Mouse (Mus musculus) adrenal gland, adult (tissue): ENCODE data around the gene Bysl.
"Not testable (repeated sequence)": the region's sequence is repeated elsewhere in the genome, so short reads cannot be mapped to it uniquely, and the experiment has no call there.

Source experiments
- DNase-seq, 2 experiments: peaks; one replicate each; pipeline ENCODE4 v3.0.0; 2022 to 2023; ENCODE audit warnings: low spot score in 1 of 2; ENCODE audit not compliant: inconsistent age in 2 of 2

Gene Bysl

DNA sequence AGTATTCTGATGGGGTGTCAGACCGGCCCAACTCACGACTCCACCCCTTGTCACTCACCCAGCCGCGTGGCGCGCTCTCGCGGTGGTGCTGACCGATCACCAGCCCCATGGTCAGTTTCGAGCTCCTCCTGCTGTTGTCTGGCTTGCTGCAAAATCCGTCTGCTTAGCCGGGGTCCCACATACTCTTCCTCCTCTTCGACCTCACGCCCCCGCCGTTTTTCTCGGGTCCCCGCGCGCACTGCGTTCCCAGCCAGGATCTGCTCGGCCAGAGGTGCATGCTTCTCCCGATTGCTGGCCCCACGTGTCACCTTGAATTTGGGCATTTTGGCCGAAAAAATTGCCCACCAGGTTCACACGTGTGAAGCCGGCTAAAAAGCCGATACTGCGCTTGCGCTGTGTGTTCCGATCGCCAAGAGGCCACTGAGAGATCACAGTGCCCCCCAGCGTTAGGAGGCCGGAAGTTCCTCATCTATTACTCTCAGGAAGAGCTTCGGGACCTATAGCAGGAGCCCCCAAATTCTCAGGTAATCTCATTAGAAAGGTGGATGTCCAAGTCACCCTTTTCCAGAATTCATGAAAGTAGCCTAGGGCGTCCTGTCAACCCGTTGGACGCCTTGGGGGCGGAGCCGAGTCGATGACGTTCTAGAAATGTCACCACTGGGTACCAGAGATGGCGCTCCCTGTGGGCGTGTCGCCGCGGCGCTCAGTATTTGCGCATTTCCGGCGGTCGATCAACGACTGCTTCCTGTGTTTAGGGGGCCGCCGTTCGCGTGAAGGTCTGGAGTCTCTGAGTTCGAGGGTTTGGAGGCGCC, at the start of gene Bysl, which contains the start of the genes Med20 and Gm20517:
Gene Bysl (minus strand): TSS at position 644 of the 812 bp plus-strand sequence.
Gene Med20 (plus strand): TSS at position 734 of the 812 bp plus-strand sequence.
Gene Gm20517 (plus strand): TSS at position 741 of the 812 bp plus-strand sequence.
- peak; percentile 97 to 99 for DNase-seq

DNA sequence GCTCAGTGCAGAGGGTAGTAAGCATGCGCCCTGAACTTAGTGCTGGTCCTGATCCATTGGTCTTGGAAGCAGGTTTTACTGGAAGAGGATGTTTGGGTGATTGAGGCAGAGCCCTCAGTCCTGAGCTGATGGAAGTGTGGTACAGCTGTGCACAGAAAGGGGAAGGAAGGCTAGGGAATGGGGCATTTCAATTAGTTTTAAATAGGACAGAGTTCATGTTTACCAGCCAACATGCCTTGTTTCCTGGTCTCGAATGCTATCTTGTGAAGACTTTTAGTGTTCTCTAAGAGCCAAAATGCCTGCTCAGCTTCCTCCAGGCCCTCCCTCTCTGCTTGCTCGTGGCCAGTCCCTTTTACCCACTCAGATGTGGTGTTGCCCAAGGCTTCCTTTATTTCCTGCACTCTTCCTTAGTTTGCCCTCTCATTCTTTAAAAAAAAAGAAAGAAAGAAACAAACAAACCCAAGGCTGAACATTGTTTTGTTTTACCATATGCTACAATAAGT, 47.5 kb upstream of the Bysl start:
- no peak for DNase-seq

DNA sequence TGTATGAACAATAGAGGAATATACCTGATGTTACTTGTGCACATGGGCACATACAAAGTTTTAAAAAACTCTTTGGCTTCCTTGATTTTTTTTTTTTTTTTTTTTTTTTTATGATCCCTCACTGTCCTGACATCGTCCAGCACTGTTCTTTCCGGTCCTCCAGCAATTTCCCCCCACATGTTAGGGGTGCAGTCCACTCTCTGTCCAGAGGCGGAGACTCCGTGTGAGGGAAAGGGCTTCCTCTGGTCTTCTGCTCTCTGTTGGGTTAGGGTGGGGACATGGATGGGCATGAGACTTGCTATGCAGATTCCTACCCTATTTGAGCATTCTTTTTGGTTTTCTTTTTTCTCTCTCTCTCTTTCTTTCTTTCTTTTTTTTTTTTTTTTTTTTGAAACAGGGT, 46.6 kb upstream of the Bysl start:
- no peak for DNase-seq

DNA sequence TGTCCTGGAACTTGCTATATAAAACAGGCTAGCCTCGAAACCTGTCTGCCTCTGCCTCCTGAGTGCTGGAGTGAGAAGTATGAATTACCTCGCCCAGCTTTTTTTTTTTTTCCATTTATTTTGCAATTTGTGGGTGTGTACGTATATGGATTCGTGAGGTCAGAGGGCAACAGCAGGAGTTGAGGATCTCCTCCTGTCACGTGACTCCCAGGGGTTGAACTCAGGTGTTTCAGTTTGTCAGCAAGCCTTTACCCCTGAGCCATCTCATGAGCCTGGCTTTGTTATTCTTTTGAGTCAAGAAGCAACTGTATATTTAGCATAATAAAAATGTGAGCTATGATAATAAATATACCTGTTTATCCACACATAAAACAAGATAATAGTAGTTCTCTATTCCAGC, 44.4 kb upstream of the Bysl start:
- DNase-seq: no peak

DNA sequence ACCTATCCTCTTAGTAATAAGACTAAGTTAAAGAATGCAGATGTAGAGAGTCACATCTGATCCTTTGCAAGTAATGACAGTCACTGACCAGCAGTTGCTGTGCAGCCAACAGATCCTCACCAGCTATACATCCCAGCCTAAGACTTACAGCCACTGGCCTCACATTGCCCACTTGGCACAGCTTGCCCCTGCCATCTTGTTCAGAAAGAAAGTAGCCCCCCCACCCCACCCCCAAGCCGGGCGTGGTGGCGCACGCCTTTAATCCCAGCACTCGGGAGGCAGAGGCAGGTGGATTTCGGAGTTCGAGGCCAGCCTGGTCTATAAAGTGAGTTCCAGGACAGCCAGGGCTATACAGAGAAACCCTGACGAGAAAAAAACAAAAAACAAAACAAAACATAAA, 43.1 kb upstream of the Bysl start:
- DNase-seq: not testable (repeated sequence)

DNA sequence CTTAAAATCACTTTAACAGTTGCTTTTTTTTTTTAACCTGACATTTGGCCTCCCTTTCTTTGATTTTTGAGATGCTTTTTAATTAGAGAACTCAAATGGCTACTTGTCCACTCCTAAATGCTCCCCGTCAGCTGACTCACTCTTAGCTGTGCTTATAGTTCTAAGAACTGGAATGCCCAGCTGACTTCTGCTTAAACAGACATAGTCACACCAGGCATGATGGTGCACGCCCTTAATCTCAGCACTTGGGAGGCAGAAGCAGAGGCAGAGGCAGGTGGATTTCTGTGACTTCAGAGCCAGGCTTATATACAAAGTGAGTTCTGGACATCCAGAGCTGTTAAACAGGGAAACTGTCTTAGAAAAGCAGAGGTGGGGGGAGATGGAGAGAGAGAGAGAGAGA, 40.7 kb upstream of the Bysl start:
- DNase-seq: no peak

DNA sequence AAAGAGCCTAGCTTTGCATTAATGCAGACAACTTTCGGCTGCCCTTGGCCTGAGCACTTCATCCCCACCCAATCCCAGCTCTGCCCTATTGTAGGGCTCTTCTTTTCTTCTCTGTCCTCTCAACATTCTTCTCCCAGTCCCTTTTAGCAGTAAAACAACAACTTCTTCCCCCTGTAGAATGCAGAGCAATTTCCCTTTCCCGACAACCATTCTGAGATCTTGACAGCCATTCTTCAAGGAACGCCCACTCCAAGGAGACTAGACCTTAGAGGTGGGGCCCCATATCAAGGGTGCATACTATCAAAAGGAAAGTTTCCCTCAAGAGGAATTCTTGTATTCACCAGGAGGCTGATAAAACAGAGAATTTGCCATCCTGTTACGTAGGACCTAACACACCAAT, 37.7 kb upstream of the Bysl start:
- DNase-seq: no peak

DNA sequence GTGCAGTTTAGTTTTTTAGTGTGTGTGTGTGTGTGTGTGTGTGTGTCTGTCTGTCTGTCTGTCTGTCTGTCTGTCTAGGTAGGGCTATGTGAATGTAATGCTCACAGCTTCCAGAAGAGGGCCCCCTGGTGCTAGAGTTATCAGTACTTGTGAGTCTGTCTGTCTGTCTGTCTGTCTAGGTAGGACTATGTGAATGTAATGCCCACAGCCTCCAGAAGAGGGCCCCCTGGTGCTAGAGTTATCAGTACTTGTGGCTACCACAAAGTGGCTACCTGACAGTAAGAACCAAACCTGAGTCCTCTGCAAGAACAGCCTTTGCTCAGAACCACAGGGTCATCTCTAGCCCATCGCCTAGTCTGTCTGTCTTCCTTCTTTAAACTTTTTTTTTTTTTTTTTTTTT, 35.4 kb upstream of the Bysl start:
- peak; percentile 53 to 85 for DNase-seq

DNA sequence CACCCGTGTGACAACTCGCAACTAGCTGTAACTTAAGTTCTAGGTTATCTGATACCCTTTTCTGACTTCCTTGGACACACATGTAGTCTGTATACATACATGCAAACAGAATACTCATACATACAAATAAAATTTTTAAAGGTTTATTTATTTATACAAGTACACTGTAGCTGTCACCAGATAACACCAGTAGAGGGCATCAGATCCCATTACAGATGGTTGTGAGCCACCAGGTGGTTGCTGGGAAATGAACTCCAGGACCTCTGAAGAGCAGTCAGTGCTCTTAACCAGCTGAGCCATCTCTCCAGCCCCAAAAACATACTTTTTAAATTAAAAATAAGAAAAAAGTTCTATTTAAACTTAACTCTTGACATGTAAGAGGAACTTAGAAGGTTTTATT, 31.7 kb upstream of the Bysl start:
- peak in 1 of 2 experiments; percentile 36 for DNase-seq

DNA sequence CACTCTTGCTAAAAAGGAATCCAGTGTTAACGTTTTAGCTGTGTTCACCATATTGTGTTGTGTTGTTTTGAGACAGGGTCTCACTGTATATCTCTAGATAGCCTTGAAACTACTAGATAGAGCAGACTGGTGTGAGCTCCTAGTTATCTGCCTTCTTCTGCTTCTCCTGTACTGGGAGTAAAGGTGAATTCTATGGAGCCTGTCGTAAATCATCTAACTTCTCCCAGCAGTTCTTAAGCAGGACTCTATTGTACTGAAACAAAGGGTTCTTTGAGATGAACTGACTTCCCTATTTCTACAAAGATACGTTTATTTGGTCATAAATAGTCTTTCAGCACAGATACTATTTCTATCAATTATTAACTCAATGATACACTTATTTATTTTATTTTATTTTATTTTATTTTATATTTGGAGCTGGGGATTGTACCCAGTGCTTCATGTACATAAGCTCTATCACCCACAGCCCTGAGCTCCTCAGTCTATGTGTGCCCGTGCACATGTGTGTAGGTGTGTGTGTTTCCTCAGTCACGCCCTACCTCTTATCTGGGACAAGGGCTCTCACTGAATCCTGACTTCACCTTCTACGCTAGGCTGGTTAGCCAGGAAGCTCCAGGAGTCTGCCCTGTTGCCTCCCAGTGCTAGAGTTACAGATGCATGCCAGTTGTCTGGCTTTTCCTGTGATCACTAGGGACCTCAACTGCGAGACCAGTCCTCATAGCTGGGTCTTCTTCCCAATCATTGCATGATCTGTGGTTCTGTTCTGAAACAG, 22.9 kb upstream of the Bysl start:
- DNase-seq: no peak

DNA sequence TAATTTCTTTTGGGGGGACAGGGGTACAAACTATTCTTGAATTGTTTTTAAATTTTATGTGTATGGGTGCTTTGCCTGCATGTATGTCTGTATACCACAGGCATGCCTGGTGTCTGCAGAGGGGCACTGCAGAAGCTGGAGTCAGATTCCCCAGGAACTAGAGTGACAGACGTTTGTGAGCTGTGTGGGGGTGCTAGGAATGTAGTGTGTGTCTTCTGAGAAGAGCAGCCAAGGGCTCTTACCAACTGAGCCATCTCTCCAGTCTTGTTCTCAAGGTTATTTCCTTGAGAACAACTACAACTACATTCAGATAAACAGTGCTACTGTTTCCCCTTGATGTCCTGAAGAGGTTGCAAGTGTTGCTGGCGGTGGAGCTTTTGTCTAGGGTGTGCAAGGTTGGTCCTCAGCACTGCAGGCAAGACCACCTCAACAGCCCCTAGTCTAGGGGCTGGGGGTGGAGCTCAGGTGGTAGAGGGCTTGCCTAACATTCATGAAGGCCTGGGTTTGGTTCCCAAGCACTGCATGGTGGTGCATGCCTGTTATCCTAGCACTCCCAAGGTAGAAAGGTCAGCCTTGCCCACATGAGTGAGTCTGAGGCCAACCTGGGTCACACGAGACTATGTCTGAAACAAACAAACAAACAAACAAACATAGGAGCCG, 21.0 kb upstream of the Bysl start:
- DNase-seq: no peak

DNA sequence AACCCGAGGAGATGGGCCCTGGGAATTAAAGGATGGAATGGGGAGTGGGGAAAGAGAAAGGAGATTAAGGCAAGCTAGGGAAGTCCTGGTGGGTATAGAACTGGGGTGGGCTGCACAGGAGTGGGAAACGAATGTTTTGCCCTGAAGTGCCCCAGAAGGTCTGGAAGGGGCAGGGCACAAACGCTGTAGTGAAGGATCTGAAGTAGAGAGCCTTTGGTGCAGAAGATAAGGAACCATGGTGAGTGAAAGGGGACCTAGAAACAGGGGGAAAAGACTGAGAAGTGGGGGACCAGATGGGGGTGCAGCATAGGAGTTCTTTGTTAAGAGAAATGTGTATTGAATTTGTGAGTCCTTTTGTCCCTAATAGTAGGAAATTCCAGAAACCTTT, 19.4 kb upstream of the Bysl start, which contains the start of gene Usp49:
Gene Usp49 (plus strand): TSS at position 13 of the 388 bp plus-strand sequence.
- no peak for DNase-seq

DNA sequence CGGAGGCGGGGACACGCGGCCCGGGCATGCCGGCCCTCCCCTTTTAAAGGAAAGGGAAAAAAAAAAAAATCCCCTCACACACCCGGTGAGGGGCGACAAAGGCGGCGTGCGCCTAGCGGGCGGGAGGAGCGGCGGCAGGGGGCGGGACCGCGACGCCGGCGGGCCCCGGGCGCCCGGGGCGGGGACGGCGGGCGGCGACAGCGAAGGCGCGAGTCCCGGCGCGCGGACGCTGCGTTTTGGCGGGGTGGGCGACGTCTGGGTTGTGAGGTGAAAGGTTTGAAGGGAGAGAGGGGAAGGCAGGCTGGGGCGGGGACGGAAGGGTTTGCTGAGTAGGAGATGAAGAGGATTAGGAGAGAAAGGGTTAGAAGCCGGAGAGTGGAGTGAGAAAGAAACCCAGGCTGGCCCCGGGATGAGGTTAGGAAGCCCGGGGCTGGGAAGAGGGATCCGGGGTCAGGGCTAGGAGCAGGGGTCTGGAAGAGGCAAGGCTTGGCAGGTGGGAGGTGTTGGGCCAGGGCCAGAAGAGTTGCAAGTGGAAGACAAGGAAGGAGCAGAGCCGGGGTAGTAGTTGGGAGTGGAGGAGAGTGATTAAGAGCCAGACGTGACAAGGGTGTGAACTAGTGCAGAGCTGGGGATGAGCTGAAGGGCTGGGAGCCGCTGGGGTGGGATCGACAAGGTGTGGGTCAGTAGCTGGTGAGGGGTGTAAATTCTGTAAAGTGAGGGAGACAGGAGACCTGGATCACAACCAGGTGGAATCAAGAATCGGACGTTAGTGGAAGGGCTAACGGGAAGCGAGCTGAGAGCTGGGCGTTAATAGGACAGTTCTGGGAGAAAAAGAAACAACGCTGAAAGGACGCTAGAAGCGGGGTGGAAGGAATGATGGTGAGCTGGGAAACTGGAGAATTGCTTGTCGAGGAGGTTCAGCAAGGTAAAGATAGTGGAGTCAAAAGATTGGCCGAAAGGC, 18.7 kb upstream of the Bysl start:
- DNase-seq: peak; percentile 64 to 80

DNA sequence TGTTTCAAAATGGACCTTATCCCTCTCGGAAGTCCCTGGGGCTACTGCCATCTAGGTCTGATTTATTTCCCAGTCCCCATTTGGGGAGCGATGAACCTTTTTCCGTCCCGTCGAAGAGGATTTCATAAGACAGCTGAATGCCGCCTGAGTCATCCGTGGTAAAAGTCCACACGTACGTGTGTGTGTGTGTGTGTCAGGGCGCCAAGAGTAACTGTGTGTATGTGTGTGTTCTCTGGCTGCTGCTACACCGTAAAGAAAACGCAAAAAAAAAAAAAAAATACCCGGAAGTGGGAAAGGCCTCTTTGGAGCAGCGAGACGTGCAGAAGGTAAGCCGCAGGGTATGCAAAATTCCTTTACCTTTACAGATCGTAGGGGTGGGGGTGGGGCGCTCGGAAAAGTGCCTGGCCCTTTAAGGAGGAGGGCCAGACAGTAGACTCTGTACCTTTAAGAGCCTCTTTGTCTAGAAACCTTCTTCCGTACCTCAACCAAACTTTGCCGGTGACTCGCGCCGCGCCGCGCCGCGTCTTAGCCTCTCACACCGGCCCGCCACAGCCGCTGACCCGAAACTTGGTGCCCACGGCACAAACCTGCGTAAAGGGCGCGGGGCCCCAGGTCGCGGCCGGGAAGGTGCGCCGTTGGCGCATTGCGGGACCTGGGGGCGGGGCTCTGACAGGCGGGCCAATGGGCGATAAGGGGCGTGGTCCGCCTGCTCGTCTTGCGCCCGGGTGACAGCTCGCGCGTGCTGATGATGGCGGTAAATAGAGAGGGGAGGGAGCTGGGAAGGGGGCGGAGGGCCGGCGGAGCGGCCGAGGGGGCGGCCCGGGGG, 17.8 kb upstream of the Bysl start:
- peak; percentile 96 to 98 for DNase-seq

DNA sequence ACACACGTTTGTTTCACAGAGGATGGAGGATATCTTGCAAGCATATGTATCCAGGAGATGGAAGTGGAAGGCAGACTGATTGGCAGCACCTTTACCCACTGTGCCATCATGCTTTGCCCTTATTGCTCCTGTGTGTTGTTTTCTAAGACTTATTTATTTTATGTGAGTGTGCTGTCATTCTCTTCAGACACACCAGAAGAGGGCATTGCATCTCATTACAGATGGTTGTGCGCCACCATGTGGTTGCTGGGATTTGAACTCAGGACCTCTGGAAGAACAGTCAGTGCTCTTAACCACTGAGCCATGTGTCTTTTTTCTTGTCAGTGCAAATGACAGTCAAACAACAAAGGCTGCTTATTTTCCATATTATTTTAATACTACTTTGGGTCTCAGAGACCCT, 16.5 kb upstream of the Bysl start:
- no peak for DNase-seq

DNA sequence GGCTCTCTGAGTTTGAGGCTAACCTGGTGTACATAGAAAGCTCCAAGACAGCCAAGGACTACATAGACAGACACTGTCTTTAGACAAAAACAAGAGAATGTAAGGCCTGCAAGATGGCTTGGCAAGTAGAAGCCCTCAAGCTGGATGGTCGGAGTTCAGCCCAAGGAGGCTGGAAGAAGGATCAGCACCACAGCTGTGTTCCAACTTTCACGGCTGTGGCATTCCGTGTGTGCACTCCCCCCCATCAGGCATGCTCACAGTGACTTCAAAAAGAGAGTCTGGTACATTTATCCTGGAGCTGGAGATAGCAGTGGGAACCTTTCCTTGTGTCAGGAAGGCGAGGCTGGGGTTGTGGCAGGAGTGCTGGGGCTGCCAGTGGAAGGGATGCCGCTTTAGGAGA, 14.7 kb upstream of the Bysl start:
- DNase-seq: no peak

DNA sequence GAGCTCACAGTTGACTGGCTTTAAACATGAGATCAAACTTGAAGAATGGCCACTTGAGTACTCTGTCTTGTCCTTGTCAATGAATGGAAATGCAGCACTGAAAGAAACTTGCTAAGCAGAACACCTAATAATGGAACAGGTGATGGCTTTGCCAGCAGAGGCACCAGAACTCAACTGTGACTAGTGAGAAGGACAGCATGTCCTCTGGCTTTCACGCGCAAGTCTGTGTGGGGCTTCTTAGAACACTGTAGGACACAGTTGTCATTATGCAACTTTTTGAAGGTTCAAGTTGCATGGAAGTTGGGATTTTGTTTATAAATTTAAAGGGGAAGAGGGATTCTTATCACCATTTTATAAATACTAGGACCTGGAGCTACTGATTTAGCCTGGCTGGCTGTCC, 13.8 kb upstream of the Bysl start:
- no peak for DNase-seq

DNA sequence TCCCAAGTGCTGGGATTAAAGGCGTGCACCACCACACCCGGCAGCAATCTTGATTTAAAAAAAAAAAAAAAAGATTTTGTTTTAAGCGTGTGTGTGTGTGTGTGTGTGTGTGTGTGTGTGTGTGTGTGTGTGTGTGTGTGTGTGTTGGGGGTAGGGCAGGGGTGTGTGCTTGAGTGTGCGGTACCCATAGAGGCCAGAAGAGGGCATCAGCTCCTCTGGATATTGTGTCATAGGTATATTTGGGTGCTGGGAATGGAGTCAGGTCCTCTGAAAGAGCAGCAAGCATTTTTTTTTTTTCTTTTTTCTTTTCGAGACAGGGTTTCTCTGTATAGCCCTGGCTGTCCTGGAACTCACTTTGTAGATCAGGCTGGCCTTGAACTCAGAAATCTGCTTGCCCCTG, 13.3 kb upstream of the Bysl start:
- DNase-seq: not testable (repeated sequence)

DNA sequence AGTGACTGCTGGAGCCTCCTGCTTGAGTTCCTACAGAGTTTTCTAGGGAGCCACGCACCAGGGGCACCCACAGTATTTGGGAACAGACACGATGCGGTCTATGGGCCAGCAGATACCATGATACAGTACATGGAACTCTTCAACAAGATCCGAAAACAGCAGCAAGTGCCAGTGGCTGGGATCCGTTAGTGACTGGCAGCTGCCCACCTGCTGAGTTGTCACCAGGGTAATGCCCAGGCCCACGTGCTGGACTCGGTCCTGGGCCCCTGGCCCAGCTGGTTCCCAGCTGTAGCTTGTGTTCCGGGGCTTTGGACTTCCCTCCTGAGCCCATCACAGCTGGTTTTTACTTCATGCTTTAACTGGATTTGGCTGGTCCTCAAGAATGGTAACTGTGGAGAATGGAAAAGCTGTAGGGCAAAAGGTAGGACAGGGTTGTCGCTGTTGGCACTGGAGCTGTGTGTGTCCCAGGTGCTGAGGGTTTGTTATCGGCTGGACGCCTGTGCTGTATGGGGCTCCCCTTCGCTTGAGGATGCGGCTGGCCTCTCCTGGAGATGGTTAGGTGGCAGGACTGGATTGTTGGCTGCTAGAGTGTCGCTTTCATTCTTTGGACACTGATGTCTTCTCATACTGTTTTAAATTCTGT, 11.7 kb upstream of the Bysl start:
- DNase-seq: no peak
